Mouse (Mus musculus) right cerebral cortex, adult 18-20 months (tissue): Measurements from ENCODE around the gene Fbf1.
"Not testable (repeated sequence)": the region's sequence is repeated elsewhere in the genome, so short reads cannot be mapped to it uniquely, and the experiment has no call there.

Experiments
- DNase-seq: peaks from one replicate; pipeline ENCODE4 v3.0.0; 2022; ENCODE audit warnings: mixed read lengths

Gene Fbf1

GRCm38 (mm10) chr11:116132366-116133333, 35.3 kb downstream of the Fbf1 start:
- no peak for DNase-seq

- no peak for DNase-seq
These were observed 36.4 kb downstream of the Fbf1 start for GRCm38 (mm10) chr11:116131349-116132170.

GRCm38 (mm10) chr11:116130488-116131205, 37.3 kb downstream of the Fbf1 start, which contains the start of gene Trim65:
Gene Trim65 (minus strand): TSS chr11:116131128.
- peak; percentile 90 for DNase-seq

- no peak for DNase-seq
These were observed 37.9 kb downstream of the Fbf1 start for GRCm38 (mm10) chr11:116129993-116130487.

GRCm38 (mm10) chr11:116129091-116129790, 38.7 kb downstream of the Fbf1 start:
- DNase-seq, result no peak

GRCm38 (mm10) chr11:116127986-116128385, 40.0 kb downstream of the Fbf1 start:
- DNase-seq, result no peak

- DNase-seq, result no peak
These were observed 40.6 kb downstream of the Fbf1 start, which contains the start of gene Trim47 for GRCm38 (mm10) chr11:116127156-116127980. Gene Trim47 (minus strand): TSS chr11:116127210.

GRCm38 (mm10) chr11:116126261-116126660, 41.7 kb downstream of the Fbf1 start:
- DNase-seq, result no peak

- not testable (repeated sequence) for DNase-seq
These were observed 46.2 kb downstream of the Fbf1 start for GRCm38 (mm10) chr11:116121731-116122245.

GRCm38 (mm10) chr11:116117819-116118218, 50.1 kb downstream of the Fbf1 start:
- no peak for DNase-seq

- DNase-seq, result no peak
These were observed 50.7 kb downstream of the Fbf1 start for GRCm38 (mm10) chr11:116117241-116117640.

- no peak for DNase-seq
These were observed 56.3 kb downstream of the Fbf1 start for GRCm38 (mm10) chr11:116111611-116112203.

GRCm38 (mm10) chr11:116111067-116111466, 56.9 kb downstream of the Fbf1 start:
- DNase-seq, result no peak

- DNase-seq, result no peak
These were observed 57.4 kb downstream of the Fbf1 start for GRCm38 (mm10) chr11:116110540-116110939.

- DNase-seq, result no peak
These were observed 57.8 kb downstream of the Fbf1 start for GRCm38 (mm10) chr11:116110131-116110530.

GRCm38 (mm10) chr11:116109441-116110081, 58.4 kb downstream of the Fbf1 start:
- no peak for DNase-seq

- peak; percentile 48 for DNase-seq
These were observed 59.4 kb downstream of the Fbf1 start for GRCm38 (mm10) chr11:116108464-116109137.

- DNase-seq, result no peak
These were observed 60.1 kb downstream of the Fbf1 start for GRCm38 (mm10) chr11:116107777-116108285.
